Mouse (Mus musculus): ENCODE results near the gene Vapa. TPM values are rescaled to one million over a fixed set of nuclear protein-coding genes. Genes with fewer than 3 reads are reported as not detected.
A peak's percentile ranks its signal among the peaks of the same experiment; 100 is the strongest.
"Not testable (repeated sequence)": the region's sequence is repeated elsewhere in the genome, so short reads cannot be mapped to it uniquely, and the experiment has no call there.

Vapa gene
- total RNA-seq, 2 experiments from 2014 or later: 131 to 146 TPM

GRCm38 (mm10) chr17:65643579-65643978 is 30.2 kb upstream of the Vapa start:
- DNase-seq: no peak
- intact Hi-C loops (cut with DNase I): no loop called here
- peak overlapping the region; percentile 56 for H3K4me3 ChIP-seq

GRCm38 (mm10) chr17:65643051-65643521 is 29.7 kb upstream of the Vapa start:
- intact Hi-C loops (cut with DNase I): no loop called here
- Histone ChIP-seq H3K27ac (peak overlapping the region; percentile 90), H3K4me3 (peak overlapping the region; percentile 56)
- TF ChIP-seq CTCF (IDR thresholded peaks at IDR 0.05): no peak
- peak; percentile 60 for DNase-seq

More at GRCm38 (mm10) chr17:65643579-65643978, 30.2 kb upstream of the Vapa start:
- H3K27ac ChIP-seq: peak overlapping the region; percentile 90
- no peak for TF ChIP-seq CTCF (IDR thresholded peaks at IDR 0.05)

GRCm38 (mm10) chr17:65642578-65642991 is 29.2 kb upstream of the Vapa start:
- peak overlapping the region; percentile 56 for H3K4me3 ChIP-seq
- intact Hi-C loops (cut with DNase I): no loop called here
- H3K27ac ChIP-seq: peak overlapping the region; percentile 90

GRCm38 (mm10) chr17:65641734-65642218 is 28.4 kb upstream of the Vapa start, which contains the start of gene Txndc2:
TSS of gene Txndc2 (minus strand) at chr17:65642168.
- Histone ChIP-seq H3K27ac (peak within 1 kb of the TSS; percentile 90), H3K4me3 (peak within 1 kb of the TSS; percentile 56)
- intact Hi-C loops (cut with DNase I): loop anchor here (2.0 kb wide), 1 partner anchor 25 kb away; no protein-coding TSS in a partner anchor
- no peak for TF ChIP-seq CTCF (IDR thresholded peaks at IDR 0.05)
- no peak for DNase-seq

More at GRCm38 (mm10) chr17:65642578-65642991, 29.2 kb upstream of the Vapa start:
- no peak for TF ChIP-seq CTCF (IDR thresholded peaks at IDR 0.05)
- DNase-seq: no peak

GRCm38 (mm10) chr17:65639144-65639543 is 25.8 kb upstream of the Vapa start:
- H3K4me3 ChIP-seq: no peak overlapping the region
- intact Hi-C loops (cut with DNase I): no loop called here
- no peak for DNase-seq
- H3K27ac ChIP-seq: no peak overlapping the region
- no peak for TF ChIP-seq CTCF (IDR thresholded peaks at IDR 0.05)

- H3K27ac ChIP-seq: no peak overlapping the region
- peak overlapping the region; percentile 39 for H3K4me3 ChIP-seq
- DNase-seq: peak; percentile 42
These were observed 22.5 kb upstream of the Vapa start for GRCm38 (mm10) chr17:65635715-65636360.

GRCm38 (mm10) chr17:65629943-65630342 is 16.6 kb upstream of the Vapa start:
- no peak overlapping the region for H3K27ac ChIP-seq
- TF ChIP-seq CTCF (IDR thresholded peaks at IDR 0.05): no peak

More at GRCm38 (mm10) chr17:65635715-65636360, 22.5 kb upstream of the Vapa start:
- TF ChIP-seq CTCF (IDR thresholded peaks at IDR 0.05): no peak
- intact Hi-C loops (cut with DNase I): no loop called here

GRCm38 (mm10) chr17:65628823-65629532 is 15.6 kb upstream of the Vapa start:
- DNase-seq; intact Hi-C loops (cut with DNase I); H3K27ac ChIP-seq; H3K4me3 ChIP-seq: not testable (repeated sequence)

More at GRCm38 (mm10) chr17:65629943-65630342, 16.6 kb upstream of the Vapa start:
- intact Hi-C loops (cut with DNase I): no loop called here
- DNase-seq: no peak
- H3K4me3 ChIP-seq: no peak overlapping the region

- intact Hi-C loops (cut with DNase I): no loop called here
- DNase-seq: no peak
- no peak overlapping the region for H3K27ac ChIP-seq
- TF ChIP-seq CTCF (IDR thresholded peaks at IDR 0.05): no peak
- no peak overlapping the region for H3K4me3 ChIP-seq
These were observed 12.9 kb upstream of the Vapa start for GRCm38 (mm10) chr17:65626301-65626700.

- no peak for TF ChIP-seq CTCF (IDR thresholded peaks at IDR 0.05)
- DNase-seq: no peak
- Histone ChIP-seq H3K4me3 (no peak overlapping the region), H3K27ac (no peak overlapping the region)
- intact Hi-C loops (cut with DNase I): no loop called here
These were observed 12.2 kb upstream of the Vapa start for GRCm38 (mm10) chr17:65625563-65625962.

- intact Hi-C loops (cut with DNase I): no loop called here
- DNase-seq: no peak
- TF ChIP-seq CTCF (IDR thresholded peaks at IDR 0.05): no peak
- H3K4me3 ChIP-seq: no peak overlapping the region
- no peak overlapping the region for H3K27ac ChIP-seq
These were observed 9.8 kb upstream of the Vapa start for GRCm38 (mm10) chr17:65623130-65623529.

- H3K27ac ChIP-seq: no peak overlapping the region
- DNase-seq: no peak
- intact Hi-C loops (cut with DNase I): loop anchor here (10.0 kb wide), 1 partner anchor 486 kb away; the partner anchor contains the start of gene Ndufv2
- no peak overlapping the region for H3K4me3 ChIP-seq
- no peak for TF ChIP-seq CTCF (IDR thresholded peaks at IDR 0.05)
These were observed 5.1 kb upstream of the Vapa start for GRCm38 (mm10) chr17:65618431-65618830.

- TF ChIP-seq CTCF (IDR thresholded peaks at IDR 0.05): no peak
- no peak for DNase-seq
- Histone ChIP-seq H3K27ac (no peak overlapping the region), H3K4me3 (no peak overlapping the region)
- intact Hi-C loops (cut with DNase I): loop anchor here (2.0 to 10.0 kb wide), 3 partner anchors 25 to 489 kb away; partner anchors contain the start of gene Ndufv2
These were observed 2.3 kb upstream of the Vapa start for GRCm38 (mm10) chr17:65615678-65616077.

All from gastrocnemius, adult 2 months (tissue).